Mouse (Mus musculus) CH12F3 (cell line): ENCODE results near the gene Plekho1.
"Not testable (repeated sequence)": the region's sequence is repeated elsewhere in the genome, so short reads cannot be mapped to it uniquely, and the experiment has no call there.

ENCODE experiments used
- in situ Hi-C: fragments of 300-500 bp; cut with MboI; formaldehyde crosslinking; loops from 2 replicates; pipeline ENCODE4 v1.14.3; 2020; ENCODE audit warnings: low sequenced_read_pairs

Gene Plekho1

DNA sequence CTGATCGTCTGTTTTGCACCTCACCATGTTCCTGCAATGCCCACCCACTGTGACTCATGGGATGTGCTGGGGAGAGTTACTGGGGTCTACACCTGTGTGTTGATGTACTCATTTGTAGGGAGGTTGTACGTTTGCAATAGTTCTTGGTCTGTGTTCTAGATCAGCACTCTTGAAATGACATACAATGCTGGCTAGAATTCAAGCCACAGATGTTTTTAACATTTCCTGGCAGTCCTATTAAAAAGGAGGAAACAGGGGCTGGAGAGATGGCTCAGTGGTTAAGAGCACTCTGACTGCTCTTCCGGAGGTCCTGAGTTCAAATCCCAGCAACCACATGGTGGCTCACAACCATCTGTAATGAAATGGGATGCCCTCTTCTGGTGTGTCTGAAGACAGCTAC is 42.3 kb downstream of the Plekho1 start:
- in situ Hi-C loops: no loop called here

DNA sequence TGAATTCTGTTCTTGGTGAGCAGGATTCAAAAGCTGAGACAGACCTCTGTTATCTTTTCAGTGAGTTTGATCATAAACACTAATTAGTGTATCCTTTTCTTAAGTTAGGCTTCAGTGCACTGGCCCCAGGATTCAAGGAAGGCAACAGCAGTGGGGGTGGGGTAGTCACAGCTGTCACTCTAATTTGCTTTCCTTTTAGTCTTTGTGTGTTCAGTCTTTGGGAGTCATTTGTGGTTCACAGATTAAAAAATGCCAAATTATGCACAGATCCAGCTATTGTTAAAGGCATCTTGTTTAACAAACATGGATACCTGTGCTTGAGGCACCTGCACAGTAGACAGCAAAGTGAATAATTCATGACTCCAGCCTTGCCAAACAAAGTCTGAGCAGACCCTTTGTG is 42.8 kb downstream of the Plekho1 start:
- in situ Hi-C loops: no loop called here

DNA sequence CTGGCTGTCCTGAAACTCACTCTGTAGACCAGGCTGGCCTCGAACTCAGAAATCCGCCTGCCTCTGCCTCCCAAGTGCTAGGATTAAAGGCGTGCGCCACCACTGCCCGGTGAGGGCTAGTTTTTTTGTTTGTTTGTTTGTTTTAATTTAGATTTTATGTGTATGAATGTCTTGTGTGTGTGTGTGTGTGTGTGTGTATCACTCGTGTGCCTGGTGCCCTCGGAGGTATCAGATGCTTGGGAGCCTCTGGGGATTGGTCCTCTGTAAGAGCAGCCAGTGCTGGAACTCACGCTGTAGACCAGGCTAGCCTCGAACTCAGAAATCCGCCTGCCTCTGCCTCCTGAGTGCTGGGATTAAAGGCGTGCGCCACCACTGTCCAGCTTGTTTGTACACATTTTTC is 44.2 kb downstream of the Plekho1 start:
- in situ Hi-C loops: not testable (repeated sequence)

DNA sequence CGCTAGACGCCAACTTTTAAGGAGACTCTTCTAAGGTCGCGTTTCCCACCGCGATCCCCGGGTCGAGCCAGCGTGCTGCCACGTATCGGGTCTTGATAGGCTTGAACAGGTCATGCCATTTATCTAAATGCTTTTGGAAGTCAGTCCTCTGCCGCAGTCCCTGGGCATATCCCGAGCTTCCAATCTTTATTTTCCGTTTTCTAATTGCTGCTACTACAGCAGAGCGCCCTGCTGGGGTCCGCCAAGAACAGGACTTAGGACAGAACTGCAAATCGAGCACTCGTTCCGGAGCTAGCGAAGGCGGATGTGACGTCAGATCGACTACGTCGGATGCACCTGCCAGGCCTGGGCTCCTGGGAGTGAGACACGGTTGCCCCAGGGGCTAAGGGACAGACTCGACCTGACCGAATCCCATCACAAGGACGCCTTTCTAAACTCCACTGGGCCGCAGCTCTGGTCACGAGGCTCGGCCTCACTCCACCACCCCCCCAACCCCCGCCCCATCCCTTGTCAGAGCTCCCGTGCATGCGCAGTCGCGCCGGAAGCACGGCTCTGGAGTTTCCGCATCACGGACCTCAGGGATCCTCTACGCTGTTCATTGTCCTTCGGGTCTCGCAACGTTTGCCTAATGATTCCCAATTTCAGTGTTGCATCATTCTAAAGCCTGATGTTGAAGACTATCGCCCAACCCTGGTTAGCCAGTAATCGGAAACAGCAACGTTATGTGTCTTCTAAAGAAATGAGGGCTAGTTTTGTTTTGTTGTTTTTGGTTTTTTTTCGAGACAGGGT is 44.8 kb downstream of the Plekho1 start:
- in situ Hi-C loops: no loop called here

DNA sequence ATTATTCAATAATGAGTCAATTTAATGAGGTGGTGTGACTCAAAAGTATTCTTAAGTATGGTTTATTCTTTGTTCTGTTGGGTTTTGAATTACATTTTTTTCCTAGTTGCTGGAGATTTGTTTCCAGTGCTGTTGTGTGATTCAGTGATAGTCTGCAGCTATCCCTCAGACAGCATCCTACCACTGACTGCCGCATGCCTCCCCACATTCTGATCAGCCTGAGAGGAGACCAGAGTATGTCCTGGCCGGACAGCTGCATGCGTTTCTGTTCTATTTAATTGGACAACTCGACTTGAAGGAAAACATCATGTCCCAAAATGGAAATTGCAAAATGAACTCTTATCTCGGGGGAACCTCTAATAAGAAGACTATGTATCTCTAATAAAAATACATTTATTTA is 47.5 kb downstream of the Plekho1 start:
- in situ Hi-C loops: no loop called here

DNA sequence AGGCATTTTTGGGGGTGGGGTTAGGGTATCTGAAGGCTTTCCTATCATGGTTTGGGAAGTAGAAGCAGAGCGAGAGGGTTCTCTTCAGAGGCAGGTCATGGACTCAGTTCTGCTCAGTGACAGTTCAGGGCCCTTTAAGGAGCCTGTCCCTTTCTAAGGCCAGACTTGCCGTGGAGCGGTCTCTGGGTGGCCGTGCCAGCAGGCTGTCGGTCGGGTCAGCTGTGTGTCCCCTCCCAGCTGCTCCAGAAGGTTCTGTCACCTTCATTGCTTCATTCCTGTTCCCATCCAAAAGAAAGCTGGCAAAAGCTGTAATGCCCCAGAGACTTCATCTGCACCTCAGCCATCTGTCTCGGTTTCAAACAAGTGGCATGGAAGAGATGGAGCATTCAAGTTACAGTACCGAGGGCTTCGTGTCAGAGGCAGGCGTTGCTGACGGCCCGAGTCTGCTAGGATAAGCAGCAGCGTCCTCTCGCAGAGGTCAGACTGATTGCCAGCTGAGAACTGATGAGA is 50.0 kb downstream of the Plekho1 start:
- in situ Hi-C loops: no loop called here

DNA sequence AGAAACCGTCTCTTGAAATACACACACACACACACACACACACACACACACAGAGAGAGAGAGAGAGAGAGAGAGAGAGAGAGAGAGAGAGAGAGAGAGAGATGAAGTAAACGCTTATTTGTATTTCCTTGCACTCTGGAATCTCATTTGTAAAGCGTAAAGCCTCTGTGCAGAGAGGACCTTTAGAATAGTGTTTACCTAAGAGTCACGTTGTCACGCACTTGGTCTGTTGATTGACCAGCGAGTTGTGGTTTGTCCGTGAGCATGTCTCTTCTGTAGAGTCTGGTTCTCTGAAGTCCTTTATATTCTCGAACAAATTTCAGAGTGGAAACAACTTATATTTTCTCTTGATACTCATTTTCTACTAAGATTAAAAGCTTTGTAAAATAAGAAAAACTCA is 51.1 kb downstream of the Plekho1 start:
- in situ Hi-C loops: no loop called here

DNA sequence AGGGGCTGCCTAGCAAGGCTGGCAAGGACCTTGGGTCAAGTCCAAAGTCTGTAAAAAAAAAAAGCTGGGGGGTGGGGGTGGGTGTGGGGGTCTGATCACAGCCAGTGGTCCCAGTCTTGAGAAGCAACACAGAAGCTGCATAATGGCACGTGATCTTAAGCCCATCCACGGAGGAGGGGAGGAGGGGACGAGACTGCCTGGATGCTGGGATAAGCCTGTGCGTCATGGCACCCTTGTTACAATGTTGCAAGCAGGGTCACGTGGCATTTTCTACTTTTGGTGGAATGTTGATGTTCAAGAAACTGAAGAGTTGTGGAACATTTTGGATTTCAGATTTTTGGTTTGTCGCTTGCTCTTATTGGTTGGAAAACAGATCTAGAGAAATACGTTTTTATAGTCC is 52.6 kb downstream of the Plekho1 start:
- in situ Hi-C loops: no loop called here

DNA sequence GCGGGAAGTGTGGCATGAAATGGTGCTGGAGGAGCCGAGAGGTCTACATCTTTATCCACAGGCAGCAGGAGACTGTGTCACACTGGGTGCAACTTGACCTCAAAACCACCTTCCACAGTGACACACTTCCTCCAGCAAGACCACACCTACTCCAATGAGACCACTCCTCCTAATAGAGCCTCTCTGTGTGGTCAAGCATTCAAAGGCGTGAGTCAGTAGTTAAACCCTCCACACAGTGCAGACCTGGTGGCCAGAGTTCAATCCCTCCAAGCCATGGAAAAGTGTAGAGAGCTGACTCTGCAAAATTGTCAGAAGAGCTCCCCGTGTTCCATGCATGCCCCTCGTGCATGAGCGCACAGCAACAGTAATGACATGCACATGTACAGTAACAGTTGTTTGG is 53.1 kb downstream of the Plekho1 start:
- in situ Hi-C loops: no loop called here

DNA sequence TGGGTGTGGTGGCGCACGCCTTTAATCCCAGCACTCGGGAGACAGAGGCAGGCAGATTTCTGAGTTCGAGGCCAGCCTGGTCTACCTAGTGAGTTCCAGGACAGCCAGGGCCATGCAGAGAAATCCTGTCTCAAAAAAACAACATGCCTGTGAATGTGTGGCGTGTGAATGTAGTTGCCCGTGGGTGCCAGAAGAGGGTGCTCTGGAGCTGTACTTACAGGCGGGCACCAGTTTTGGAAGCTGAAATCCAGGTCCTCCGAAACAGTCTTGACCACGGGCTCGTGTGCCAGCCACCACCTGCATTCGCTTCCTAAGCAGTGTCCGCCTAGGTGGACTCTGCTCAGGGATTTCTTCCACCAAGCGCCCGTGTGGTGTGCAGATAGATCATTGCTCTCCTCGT is 57.0 kb downstream of the Plekho1 start:
- in situ Hi-C loops: no loop called here
